Mouse (Mus musculus) testis, adult 2 months (tissue): ENCODE measurements at regions not wholly inside any gene's neighbourhood (a gene's known extent, or its start where the extent isn't known, plus 50 kb on each side); places are given as distances from the start of the nearest gene placed in this dataset.

Experiments used
- CTCF ChIP-seq: fragments of 200-500 bp; IDR thresholded peaks from 2 replicates; pipeline ENCODE4 v1.5.1; 2012; ENCODE audit warnings: low read depth, mild to moderate bottlenecking, inconsistent platforms, low read length, moderate library complexity; ENCODE audit not compliant: control insufficient read depth, insufficient read depth, insufficient replicate concordance
- POLR2A ChIP-seq: fragments of 200-500 bp; IDR thresholded peaks from 2 replicates; pipeline ENCODE4 v1.6.1; 2012; ENCODE audit warnings: low read depth, mild to moderate bottlenecking, inconsistent platforms, low read length, moderate library complexity; ENCODE audit not compliant: control insufficient read depth

DNA sequence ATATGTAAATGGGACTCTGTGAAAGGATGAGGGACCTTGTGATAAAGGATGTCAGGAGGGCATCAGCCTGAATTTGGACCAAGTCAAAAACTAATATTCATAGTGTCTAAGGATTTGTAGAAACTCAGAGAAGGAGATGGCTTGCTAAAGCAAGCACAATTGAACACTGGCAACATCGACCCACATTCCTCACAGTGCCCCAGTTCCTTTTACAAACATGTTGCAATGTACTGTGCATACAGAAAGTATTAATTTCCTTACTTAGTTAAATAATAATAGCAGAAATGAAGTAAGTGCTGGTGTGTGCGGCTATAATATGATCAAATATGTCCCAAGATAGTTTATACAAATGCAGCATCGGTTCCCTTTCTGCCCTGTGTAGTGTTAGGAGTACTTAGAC lies 841.3 kb upstream of the Lrrc6 start:
- no peak for TF ChIP-seq POLR2A
- TF ChIP-seq CTCF = no peak
